Mouse (Mus musculus) small intestine, adult 2 months (tissue): ENCODE results near the gene Wdr20rt. TPM values are rescaled to one million over a fixed set of nuclear protein-coding genes. Genes with fewer than 3 reads are reported as not detected.

ENCODE experiments used
- H3K27ac ChIP-seq: fragments of 200-500 bp; 2 replicates; pipeline ENCODE4 v1.5.1; 2012; ENCODE audit warnings: low read depth, low read length, control low read depth, inconsistent platforms; ENCODE audit not compliant: insufficient read depth
- H3K27me3 ChIP-seq: fragments of 200-500 bp; 2 replicates; pipeline ENCODE4 v1.6.1; 2012; ENCODE audit warnings: mild to moderate bottlenecking, moderate library complexity, low read length, inconsistent platforms; ENCODE audit not compliant: control insufficient read depth, insufficient read depth
- H3K36me3 ChIP-seq: fragments of 200-500 bp; 2 replicates; pipeline ENCODE4 v1.6.1; 2012; ENCODE audit warnings: mild to moderate bottlenecking, low read length, control low read depth, inconsistent platforms; ENCODE audit not compliant: control insufficient read depth, insufficient read depth
- H3K4me1 ChIP-seq: fragments of 200-500 bp; 2 replicates; pipeline ENCODE4 v1.6.1; 2012; ENCODE audit warnings: low read length, inconsistent platforms, mixed read lengths; ENCODE audit not compliant: control insufficient read depth, insufficient read depth, insufficient read length
- H3K4me3 ChIP-seq: fragments of 200-500 bp; 2 replicates; pipeline ENCODE4 v1.5.1; 2012; ENCODE audit warnings: low read depth, mild to moderate bottlenecking, control low read depth, inconsistent platforms, low read length, moderate library complexity
- CTCF ChIP-seq: fragments of 200-500 bp; IDR thresholded peaks from 2 replicates; pipeline ENCODE4 v1.5.1; 2012; ENCODE audit warnings: low read depth, mild to moderate bottlenecking, control low read depth, inconsistent platforms, low read length, moderate library complexity, mixed read lengths; ENCODE audit not compliant: insufficient replicate concordance, insufficient read length; ENCODE audit errors: extremely low read depth
- POLR2A ChIP-seq: fragments of 200-500 bp; IDR thresholded peaks from 2 replicates; pipeline ENCODE4 v1.6.1; 2012; ENCODE audit warnings: low read depth, mild to moderate bottlenecking, control low read depth, inconsistent platforms, low read length, moderate library complexity
- WGBS: fragments of 180-500 bp; shearing (Covaris S2); methylation state at CpG from one replicate; pipeline ENCODE4 v1.1.7; 2018; 5-methylcytosine and 5-hydroxymethylcytosine counted together
- polyA plus RNA-seq: library from polyadenylated mRNA; depleted of rRNA; stranded (reverse); fragments of >200 nt; gene quantifications from 2 replicates; pipeline ENCODE4 v1.2.3, GENCODE M21; 2012; rRNA removed

Wdr20rt gene
- not detected in 2 replicates for polyA plus RNA-seq

GRCm38 (mm10) chr12:65225467-65225945 lies at the start of gene Wdr20rt:
TSS of gene Wdr20rt (plus strand) at chr12:65225517.
- H3K4me1 ChIP-seq, result no peaks in the 10 kb centered on the region
- no peak within 1 kb of the TSS for H3K4me3 ChIP-seq
- WGBS, result 94% methylated on average over 22 of the region's 22 CpGs
- no peaks in the 10 kb centered on the region for H3K36me3 ChIP-seq
- H3K27ac ChIP-seq, result no peak within 1 kb of the TSS
- no peak for TF ChIP-seq CTCF
- TF ChIP-seq POLR2A, result no peak
- H3K27me3 ChIP-seq, result no peaks in the 10 kb centered on the region

- Histone ChIP-seq H3K27ac (no peak overlapping the region), H3K27me3 (no peaks in the 10 kb centered on the region), H3K36me3 (no peaks in the 10 kb centered on the region), H3K4me1 (no peaks in the 10 kb centered on the region), H3K4me3 (no peak overlapping the region)
- TF ChIP-seq CTCF (no peak), POLR2A (no peak)
- 52% methylated on average over 3 of the region's 3 CpGs for WGBS
Observed at GRCm38 (mm10) chr12:65187365-65187764, 38.0 kb upstream of the Wdr20rt start.

GRCm38 (mm10) chr12:65189213-65189612 lies 36.1 kb upstream of the Wdr20rt start:
- TF ChIP-seq CTCF (no peak), POLR2A (no peak)
- Histone ChIP-seq H3K4me1 (no peaks in the 10 kb centered on the region), H3K27ac (no peak overlapping the region), H3K36me3 (no peaks in the 10 kb centered on the region), H3K27me3 (no peaks in the 10 kb centered on the region), H3K4me3 (no peak overlapping the region)
- WGBS, result 73% methylated on average over 2 of the region's 2 CpGs

GRCm38 (mm10) chr12:65194003-65194530 lies 31.2 kb upstream of the Wdr20rt start:
- Histone ChIP-seq H3K4me3 (no peak overlapping the region), H3K27ac (no peak overlapping the region), H3K27me3 (no peaks in the 10 kb centered on the region), H3K4me1 (no peaks in the 10 kb centered on the region), H3K36me3 (no peaks in the 10 kb centered on the region)
- 24% methylated on average over 5 of the region's 5 CpGs for WGBS
- TF ChIP-seq POLR2A (no peak), CTCF (no peak)

- WGBS, result 96% methylated on average over 2 of the region's 2 CpGs
- no peak for TF ChIP-seq CTCF
- TF ChIP-seq POLR2A, result no peak
- Histone ChIP-seq H3K36me3 (no peaks in the 10 kb centered on the region), H3K4me1 (no peaks in the 10 kb centered on the region), H3K27me3 (no peaks in the 10 kb centered on the region), H3K4me3 (no peak overlapping the region), H3K27ac (no peak overlapping the region)
Observed at GRCm38 (mm10) chr12:65201812-65202211, 23.5 kb upstream of the Wdr20rt start.

- Histone ChIP-seq H3K27me3 (no peaks in the 10 kb centered on the region), H3K4me1 (no peaks in the 10 kb centered on the region), H3K36me3 (no peaks in the 10 kb centered on the region), H3K27ac (no peak overlapping the region), H3K4me3 (no peak overlapping the region)
- 78% methylated on average over 1 of the region's 1 CpGs for WGBS
- TF ChIP-seq POLR2A (no peak), CTCF (no peak)
Observed at GRCm38 (mm10) chr12:65206431-65206830, 18.9 kb upstream of the Wdr20rt start.

GRCm38 (mm10) chr12:65216404-65216840 lies 8.9 kb upstream of the Wdr20rt start:
- no peak overlapping the region for H3K27ac ChIP-seq
- H3K4me1 ChIP-seq, result no peaks in the 10 kb centered on the region
- TF ChIP-seq POLR2A (no peak), CTCF (no peak)
- no peaks in the 10 kb centered on the region for H3K36me3 ChIP-seq
- H3K4me3 ChIP-seq, result no peak overlapping the region
- 87% methylated on average over 6 of the region's 6 CpGs for WGBS
- no peaks in the 10 kb centered on the region for H3K27me3 ChIP-seq
